Mouse (Mus musculus): Measurements from ENCODE around the gene Ctsf.

GRCm38 (mm10) chr19:4840848-4841247 lies 14.1 kb upstream of the Ctsf start:
- no peak for TF ChIP-seq CTCF (IDR thresholded peaks at IDR 0.05; ENCODE audit: low read depth)
- no peak for TF ChIP-seq EP300 (IDR thresholded peaks at IDR 0.05; ENCODE audit: low read depth)

Measured in liver, postnatal 0 days (tissue).